Mouse (Mus musculus) heart, embryonic 11.5 days (tissue): ENCODE results near the gene Ccdc134. TPM values are rescaled to one million over a fixed set of nuclear protein-coding genes. Genes with fewer than 3 reads are reported as not detected.

Experiments used
- ATAC-seq: fragments of 200-750 bp; cut with Nextera tagmentation; replicated peaks from 2 replicates; pipeline ENCODE4 v1.8.0; 2017; ENCODE audit warnings: moderate library complexity; ENCODE audit not compliant: insufficient number of reproducible peaks, low FRiP score, low TSS enrichment
- H3K27ac ChIP-seq: fragments of 300-500 bp; sonication (generic); 2 replicates; pipeline ENCODE4 v1.5.1; 2014; ENCODE audit warnings: mild to moderate bottlenecking, low read depth, low read length
- H3K27me3 ChIP-seq: fragments of 300-500 bp; sonication (generic); 2 replicates; pipeline ENCODE4 v1.6.1; 2014; ENCODE audit warnings: mild to moderate bottlenecking, low read length, mixed read lengths; ENCODE audit not compliant: control insufficient read depth, insufficient read depth
- H3K36me3 ChIP-seq: fragments of 300-500 bp; sonication (generic); 2 replicates; pipeline ENCODE4 v1.6.1; 2014; ENCODE audit warnings: mild to moderate bottlenecking, low read length, moderate library complexity, mixed read lengths; ENCODE audit not compliant: control insufficient read depth, insufficient read depth
- H3K4me1 ChIP-seq: fragments of 300-500 bp; sonication (generic); 2 replicates; pipeline ENCODE4 v1.6.1; 2014; ENCODE audit warnings: low read length; ENCODE audit not compliant: control insufficient read depth, insufficient read depth
- H3K4me2 ChIP-seq: fragments of 300-500 bp; sonication (generic); 2 replicates; pipeline ENCODE4 v1.6.1; 2014; ENCODE audit warnings: mild to moderate bottlenecking, moderate library complexity
- H3K4me3 ChIP-seq: fragments of 300-500 bp; sonication (generic); 2 replicates; pipeline ENCODE4 v1.5.1; 2014; ENCODE audit warnings: low read depth, low read length
- H3K9ac ChIP-seq: fragments of 300-500 bp; sonication (generic); 2 replicates; pipeline ENCODE4 v1.6.1; 2014; ENCODE audit warnings: mild to moderate bottlenecking, low read depth, low read length, moderate library complexity
- H3K9me3 ChIP-seq: fragments of 300-500 bp; sonication (generic); replicated peaks from 2 replicates; pipeline ENCODE4 v1.6.1; 2016; ENCODE audit warnings: low read length; ENCODE audit not compliant: control insufficient read depth
- WGBS: fragments of 180-500 bp; shearing (Covaris S2); extraction: QIAGEN DNeasy Blood & Tissue Kit; methylation state at CpG from one replicate; pipeline ENCODE4 v1.1.7; 2014; ENCODE audit not compliant: insufficient replicate concordance; 5-methylcytosine and 5-hydroxymethylcytosine counted together
- polyA plus RNA-seq: library from polyadenylated mRNA; unstranded; fragments of >200 nt; fragmentation: Nextera tagmentation; extraction: Ambion mirVana; gene quantifications from 2 replicates; pipeline ENCODE4 v1.2.1, GENCODE M21; 2014

The Ccdc134 gene
- 9.5 and 9.6 TPM in 2 replicates for polyA plus RNA-seq

DNA sequence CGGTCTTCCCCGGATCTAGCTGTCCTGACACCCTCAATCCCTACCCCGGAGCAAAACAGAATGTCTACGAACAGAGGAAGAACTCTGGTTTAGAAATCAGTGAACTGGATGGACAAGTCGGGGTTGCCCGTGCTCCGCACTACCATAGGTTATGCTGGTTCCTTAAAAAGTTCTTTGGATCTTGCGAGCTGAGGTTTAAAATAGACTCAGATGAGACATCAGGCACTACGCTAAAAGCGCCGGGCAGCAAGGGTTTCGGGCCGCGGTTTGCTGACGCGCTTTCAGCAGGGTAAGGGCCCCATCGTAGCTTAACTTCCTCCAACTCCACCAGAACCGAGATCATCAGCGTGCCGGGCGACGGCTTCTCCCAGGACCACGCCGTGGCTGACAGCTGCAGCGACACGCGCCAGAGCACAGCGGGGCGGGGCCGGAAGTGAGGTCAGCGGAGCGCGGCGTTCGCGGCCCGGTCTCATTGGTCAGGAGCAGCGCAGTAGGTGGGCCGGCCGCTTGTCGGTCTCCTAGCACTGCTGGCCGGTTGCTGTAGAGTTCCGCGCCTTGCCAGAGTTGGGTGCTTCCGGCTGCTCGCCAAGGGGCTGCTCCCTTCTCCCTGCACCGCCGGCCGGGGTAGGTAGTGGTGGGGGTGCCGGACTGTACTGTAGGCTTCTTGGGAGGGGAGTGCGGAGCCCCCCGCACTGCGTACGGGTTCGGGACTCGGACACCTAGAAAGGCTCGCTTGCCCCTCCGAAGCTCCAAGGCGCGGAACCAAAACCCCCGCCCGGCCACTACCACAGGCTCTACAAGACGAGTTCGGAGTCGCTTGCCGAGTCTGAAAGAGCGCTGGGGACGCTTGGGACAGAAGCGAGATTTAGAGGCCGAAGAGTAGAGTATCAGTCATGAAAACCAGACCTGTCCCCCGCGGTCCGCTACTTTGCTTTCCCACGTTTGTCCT, at the start of gene Ccdc134:
Gene Ccdc134 (plus strand): TSS at position 497 of the 949 bp plus-strand sequence.
- under 1% methylated on average over 74 of the region's 74 CpGs for WGBS
- Histone ChIP-seq H3K27me3 (no peaks in the 10 kb centered on the region; the same call in 1 of the 2 replicates), H3K9me3 (no peaks in the 10 kb centered on the region), H3K4me3 (peak within 1 kb of the TSS; percentile 79), H3K4me1 (no peaks in the 10 kb centered on the region), H3K9ac (peak within 1 kb of the TSS; percentile 80), H3K4me2 (peak within 1 kb of the TSS; percentile 97), H3K36me3 (no peaks in the 10 kb centered on the region), H3K27ac (peak within 1 kb of the TSS; percentile 36; the same call in 1 of the 2 replicates)
- peak; percentile 98 for ATAC-seq

DNA sequence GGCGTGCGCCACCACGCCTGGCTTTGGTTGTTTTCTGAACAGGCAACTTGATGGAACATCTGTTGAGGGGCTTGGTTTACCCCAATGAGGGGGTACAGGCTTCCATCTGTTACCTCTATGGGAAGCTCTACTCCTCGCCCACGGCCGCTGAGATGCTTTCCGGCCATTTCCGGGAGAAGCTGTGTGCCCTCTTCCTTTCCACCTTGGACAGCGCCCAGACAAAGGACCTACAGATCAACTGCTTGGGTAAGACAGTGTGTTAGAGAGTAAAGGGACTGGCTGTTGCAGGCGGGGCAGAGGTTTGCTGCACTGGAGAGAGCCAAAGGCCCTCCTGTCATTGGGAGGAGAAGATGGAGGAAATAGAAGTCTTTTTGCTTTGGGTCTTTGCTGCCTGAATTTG, 47.8 kb upstream of the Ccdc134 start:
- Histone ChIP-seq H3K4me1 (no peaks in the 10 kb centered on the region), H3K4me3 (no peak overlapping the region), H3K9ac (no peak overlapping the region), H3K27me3 (no peaks in the 10 kb centered on the region), H3K27ac (no peak overlapping the region), H3K9me3 (no peaks in the 10 kb centered on the region), H3K4me2 (no peak overlapping the region), H3K36me3 (no peaks in the 10 kb centered on the region)
- 56% methylated on average over 10 of the region's 10 CpGs for WGBS
- no peak for ATAC-seq

DNA sequence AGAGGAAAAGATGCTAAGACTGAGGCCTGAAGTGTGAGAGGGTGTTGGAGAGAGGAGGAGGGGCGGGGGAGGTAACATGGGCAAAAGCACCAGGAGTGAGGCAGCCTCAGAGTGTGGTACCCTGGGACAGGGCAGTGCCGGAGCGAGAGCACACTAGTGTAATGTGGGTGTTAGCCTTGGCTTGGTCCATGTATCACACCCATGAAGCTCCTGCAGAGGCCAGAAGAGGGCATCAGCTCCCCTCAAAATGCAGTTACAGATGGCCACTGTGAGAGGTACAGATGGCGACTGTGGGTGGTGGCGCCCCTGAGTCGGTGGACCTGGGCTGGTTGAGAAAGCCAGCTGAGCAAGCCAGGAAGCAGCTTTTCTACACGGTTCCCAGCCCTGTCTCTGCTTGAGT, 46.6 kb upstream of the Ccdc134 start:
- no peak for ATAC-seq
- WGBS, result 29% methylated on average over 7 of the region's 7 CpGs

GRCm38 (mm10) chr15:82085606-82086005, 42.1 kb upstream of the Ccdc134 start:
- no peak overlapping the region for H3K4me3 ChIP-seq
- H3K36me3 ChIP-seq, result no peaks in the 10 kb centered on the region
- 74% methylated on average over 9 of the region's 9 CpGs for WGBS

More for the DNA sequence above, 46.6 kb upstream of the Ccdc134 start:
- Histone ChIP-seq H3K36me3 (no peaks in the 10 kb centered on the region), H3K4me3 (no peak overlapping the region), H3K27me3 (no peaks in the 10 kb centered on the region), H3K9me3 (no peaks in the 10 kb centered on the region), H3K4me2 (no peak overlapping the region), H3K27ac (no peak overlapping the region), H3K4me1 (no peaks in the 10 kb centered on the region), H3K9ac (no peak overlapping the region)

GRCm38 (mm10) chr15:82086131-82086530, 41.6 kb upstream of the Ccdc134 start:
- no peaks in the 10 kb centered on the region for H3K36me3 ChIP-seq
- no peak for ATAC-seq
- no peak overlapping the region for H3K4me2 ChIP-seq
- peaks cover 10% of the 10 kb centered on the region for H3K27me3 ChIP-seq
- no peaks in the 10 kb centered on the region for H3K4me1 ChIP-seq
- 71% methylated on average over 12 of the region's 12 CpGs for WGBS
- H3K9me3 ChIP-seq, result no peaks in the 10 kb centered on the region
- H3K4me3 ChIP-seq, result no peak overlapping the region
- no peak overlapping the region for H3K9ac ChIP-seq
- no peak overlapping the region for H3K27ac ChIP-seq

More at GRCm38 (mm10) chr15:82085606-82086005, 42.1 kb upstream of the Ccdc134 start:
- Histone ChIP-seq H3K27me3 (peaks cover 10% of the 10 kb centered on the region), H3K4me2 (no peak overlapping the region), H3K27ac (no peak overlapping the region), H3K9ac (no peak overlapping the region), H3K9me3 (no peaks in the 10 kb centered on the region), H3K4me1 (no peaks in the 10 kb centered on the region)
- no peak for ATAC-seq

DNA sequence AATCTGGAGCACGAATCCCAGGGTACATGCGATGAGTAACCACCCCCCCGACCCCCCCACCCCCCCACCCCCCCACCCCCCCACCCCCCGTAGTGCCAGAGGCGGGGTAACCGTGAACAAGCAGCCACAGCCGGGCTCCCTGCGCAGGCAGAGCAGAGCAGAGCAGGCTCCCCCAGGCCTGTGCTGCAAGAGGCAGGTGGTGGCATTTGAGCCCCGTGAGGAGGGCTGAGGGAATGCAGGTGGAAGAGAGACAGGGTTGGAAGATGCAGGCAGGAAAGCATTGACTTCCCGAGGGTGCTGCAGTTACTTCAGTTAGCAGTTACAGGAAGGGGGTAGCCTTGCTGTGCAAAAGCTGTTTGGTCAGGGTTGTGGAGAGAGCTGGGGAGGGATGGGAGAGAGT, 40.5 kb upstream of the Ccdc134 start:
- Histone ChIP-seq H3K27me3 (peaks cover 14% of the 10 kb centered on the region), H3K36me3 (no peaks in the 10 kb centered on the region), H3K9me3 (no peaks in the 10 kb centered on the region), H3K4me2 (no peak overlapping the region), H3K9ac (no peak overlapping the region), H3K4me3 (no peak overlapping the region), H3K27ac (no peak overlapping the region), H3K4me1 (no peaks in the 10 kb centered on the region)
- 19% methylated on average over 10 of the region's 10 CpGs for WGBS
- ATAC-seq, result no peak

- H3K9me3 ChIP-seq, result no peaks in the 10 kb centered on the region
- H3K4me1 ChIP-seq, result no peaks in the 10 kb centered on the region
- WGBS, result 61% methylated on average over 7 of the region's 7 CpGs
- H3K4me3 ChIP-seq, result no peak overlapping the region
- ATAC-seq, result no peak
- no peak overlapping the region for H3K27ac ChIP-seq
- H3K27me3 ChIP-seq, result peaks cover 14% of the 10 kb centered on the region
- H3K36me3 ChIP-seq, result no peaks in the 10 kb centered on the region
- no peak overlapping the region for H3K4me2 ChIP-seq
- no peak overlapping the region for H3K9ac ChIP-seq
Measured at GRCm38 (mm10) chr15:82091061-82091460, 36.7 kb upstream of the Ccdc134 start.

DNA sequence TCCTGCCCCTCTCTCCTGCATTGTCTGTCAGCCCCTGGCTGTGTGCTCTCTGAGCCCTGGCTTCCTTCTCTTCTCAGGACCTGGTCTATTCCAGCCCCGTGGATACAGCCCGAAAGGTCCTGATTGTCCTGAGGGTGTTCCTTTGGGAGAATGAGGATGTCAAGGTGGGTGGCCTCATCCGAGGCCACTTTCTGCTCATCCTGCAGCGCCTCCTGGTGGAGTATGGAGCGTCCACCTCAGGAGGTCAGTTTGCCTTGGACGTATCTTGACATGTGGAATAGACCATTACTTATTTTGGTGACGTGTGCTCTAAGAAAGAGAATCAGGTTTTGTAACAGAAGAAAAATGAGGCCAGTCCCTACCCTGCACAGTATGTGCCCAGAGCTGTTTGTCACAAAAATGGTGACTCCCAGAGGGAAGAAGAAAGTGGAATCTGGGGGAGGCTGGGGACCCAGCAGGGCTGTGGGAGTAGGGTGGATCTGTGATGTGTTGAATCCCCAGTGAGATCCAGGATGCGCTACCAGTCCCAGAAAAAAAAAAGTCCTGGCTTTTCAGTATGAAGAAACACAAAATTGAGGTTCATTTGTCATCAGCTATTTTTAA, 20.7 kb upstream of the Ccdc134 start:
- no peaks in the 10 kb centered on the region for H3K36me3 ChIP-seq
- no peak overlapping the region for H3K4me3 ChIP-seq
- no peaks in the 10 kb centered on the region for H3K27me3 ChIP-seq
- 20% methylated on average over 8 of the region's 8 CpGs for WGBS
- H3K4me1 ChIP-seq, result no peaks in the 10 kb centered on the region
- ATAC-seq, result no peak
- no peak overlapping the region for H3K9ac ChIP-seq
- H3K4me2 ChIP-seq, result no peak overlapping the region
- H3K9me3 ChIP-seq, result no peaks in the 10 kb centered on the region
- H3K27ac ChIP-seq, result no peak overlapping the region
